Mouse (Mus musculus) neutrophil, adult 5-6 weeks (primary cell): ENCODE data around the gene Rnf227. TPM values are rescaled to one million over a fixed set of nuclear protein-coding genes. Genes with fewer than 3 reads are reported as not detected.

Experiments
- ATAC-seq: fragments of 151-379, 151-347 bp; 2 replicates; pipeline ENCODE4 v1.8.0; 2017; ENCODE audit warnings: mild to moderate bottlenecking, moderate TSS enrichment; ENCODE audit not compliant: insufficient number of reproducible peaks, poor library complexity, low FRiP score, severe bottlenecking; ENCODE audit errors: extremely low read depth
- total RNA-seq: library from RNA; stranded (forward); fragments of 200-1000 nt; gene quantifications from 2 replicates; pipeline ENCODE4 v1.2.3, GENCODE M21; 2017

Gene Rnf227
- total RNA-seq, 1 experiment from 2014 or later: 0.93 TPM

DNA sequence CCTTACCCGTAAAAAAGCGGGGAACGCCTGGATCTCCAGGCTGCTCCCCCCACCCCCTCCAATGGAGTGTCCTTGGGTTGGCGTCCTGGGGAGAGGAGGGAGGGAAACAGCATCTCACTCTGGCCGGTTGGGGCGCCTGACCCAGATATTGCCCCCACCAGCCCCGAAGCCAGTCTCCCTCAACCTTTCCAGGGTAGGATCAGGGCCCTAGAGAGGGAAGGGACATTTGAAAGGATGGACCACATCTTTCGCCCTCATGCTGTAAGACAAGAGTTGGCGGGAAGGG is 13.2 kb upstream of the Rnf227 start:
- no peak for ATAC-seq

DNA sequence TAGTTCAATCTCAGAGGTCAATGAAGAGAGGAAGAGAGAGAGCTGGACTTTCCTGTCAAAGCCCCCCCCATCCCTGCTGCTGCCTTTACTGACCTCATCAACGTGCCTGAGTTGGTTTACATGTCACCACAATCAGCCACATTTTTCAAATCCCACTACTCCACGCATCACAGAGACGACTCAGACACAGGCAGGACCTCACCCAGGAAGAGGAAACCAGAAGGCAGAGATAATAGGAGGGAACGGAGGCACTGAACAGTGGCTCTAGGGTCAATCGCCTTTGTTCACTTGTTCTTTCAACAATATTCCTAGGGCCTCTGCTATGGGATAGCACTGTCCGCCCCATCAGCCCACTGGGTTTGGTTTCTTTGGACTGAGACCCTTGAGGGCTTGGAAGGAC is 12.6 kb upstream of the Rnf227 start:
- no peak for ATAC-seq

DNA sequence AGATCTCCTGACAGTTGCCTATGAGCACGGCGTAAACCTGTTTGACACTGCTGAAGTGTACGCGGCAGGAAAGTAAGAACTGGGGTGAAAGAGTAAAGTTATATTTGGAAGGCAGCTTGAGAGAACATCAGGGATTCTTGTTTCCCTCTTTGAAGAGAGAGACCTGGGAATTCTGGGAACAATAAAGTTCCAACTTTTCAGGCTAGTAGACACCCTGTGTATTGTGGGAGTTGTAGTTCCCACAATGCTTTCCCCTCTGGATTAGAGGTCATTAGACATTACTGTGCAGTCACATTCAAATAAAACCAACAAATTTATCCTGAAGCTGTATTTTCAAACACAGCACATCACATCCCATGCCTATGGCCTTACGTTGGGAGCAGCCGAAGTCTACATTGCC is 11.7 kb upstream of the Rnf227 start:
- ATAC-seq: no peak

DNA sequence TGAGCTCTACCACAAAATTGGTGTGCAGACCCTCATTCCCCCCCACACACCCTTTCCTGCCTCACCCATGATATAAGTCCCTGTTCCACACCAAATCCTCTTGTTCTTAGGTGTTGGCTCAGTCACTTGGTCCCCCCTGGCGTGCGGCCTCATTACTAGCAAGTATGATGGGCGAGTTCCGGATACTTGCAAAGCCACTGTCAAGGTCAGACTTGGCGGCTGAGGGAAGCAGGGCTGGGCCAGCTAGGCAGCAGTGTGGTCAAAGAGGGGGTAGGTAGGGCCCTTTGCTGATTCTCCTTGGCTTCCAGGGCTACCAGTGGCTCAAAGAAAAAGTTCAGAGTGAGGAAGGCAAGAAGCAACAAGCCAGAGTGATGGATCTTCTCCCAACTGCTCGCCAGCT is 9.1 kb upstream of the Rnf227 start:
- no peak for ATAC-seq

DNA sequence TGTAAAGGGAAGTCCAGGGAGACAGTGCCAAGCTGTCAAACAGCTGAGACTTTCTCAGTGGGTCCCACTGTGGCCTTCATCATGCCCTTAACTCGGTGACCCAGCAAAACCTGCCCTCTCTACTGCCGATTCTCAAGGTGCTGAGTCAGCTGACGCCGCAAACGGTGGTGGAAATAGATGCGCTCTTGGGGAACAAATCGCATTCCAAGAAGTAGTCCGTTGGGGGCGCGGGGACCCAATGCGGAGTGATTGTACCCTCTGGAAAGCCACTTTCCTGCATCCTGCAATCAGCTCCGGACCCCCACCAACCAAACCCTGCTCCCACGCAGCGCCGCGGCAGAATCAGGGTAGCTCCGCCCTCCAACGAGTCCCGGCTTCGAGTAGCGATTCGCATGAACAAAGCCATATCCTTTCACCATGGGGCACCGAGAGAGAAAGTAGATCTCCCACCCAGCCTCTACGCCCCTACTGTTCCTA is 8.3 kb upstream of the Rnf227 start:
- ATAC-seq: peak; percentile 69

DNA sequence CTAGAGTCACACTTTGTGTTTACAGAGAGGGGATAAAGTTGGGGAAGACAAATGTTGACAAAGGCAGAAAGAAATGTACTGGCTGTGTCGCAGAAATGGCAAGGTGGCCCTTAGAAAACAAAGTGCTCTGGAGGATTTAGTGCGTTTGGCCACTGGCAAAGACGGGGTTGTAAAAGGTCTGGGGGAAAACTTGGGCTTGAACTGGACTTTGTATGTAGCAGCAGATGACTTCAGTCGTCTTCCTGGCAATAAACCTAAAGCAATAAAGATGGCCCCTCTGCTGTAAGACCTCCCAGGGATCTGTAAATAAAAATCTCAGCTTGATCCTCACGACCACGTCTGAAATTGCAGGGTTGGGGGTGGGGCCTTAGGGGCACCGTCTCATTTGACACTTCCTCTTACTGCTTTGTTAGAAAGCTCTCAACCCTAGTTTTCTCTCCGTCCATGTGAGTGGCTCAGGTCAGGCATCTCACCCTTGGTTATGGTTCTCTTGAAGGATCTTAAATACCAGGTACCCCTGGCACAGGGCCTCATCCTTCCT is 7.5 kb upstream of the Rnf227 start:
- no peak for ATAC-seq

DNA sequence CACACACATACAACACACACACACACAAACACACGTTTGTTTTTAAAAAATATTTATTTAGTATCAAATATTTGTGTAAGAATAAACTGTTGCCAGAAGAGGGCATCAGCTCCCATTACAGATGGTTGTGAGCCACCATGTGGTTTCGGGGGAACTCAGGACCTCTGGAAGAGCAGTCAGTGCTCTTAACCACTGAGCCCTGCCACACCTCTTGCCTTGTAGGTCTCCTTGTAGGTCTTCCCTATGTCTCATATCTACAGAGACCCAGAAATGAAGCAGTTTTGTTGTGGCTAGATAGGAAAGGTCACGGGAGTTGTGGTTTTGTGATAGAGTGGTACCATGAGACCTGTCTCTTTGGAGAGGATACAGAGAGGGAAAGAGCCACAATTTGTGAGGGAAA is 6.3 kb upstream of the Rnf227 start:
- ATAC-seq: no peak

DNA sequence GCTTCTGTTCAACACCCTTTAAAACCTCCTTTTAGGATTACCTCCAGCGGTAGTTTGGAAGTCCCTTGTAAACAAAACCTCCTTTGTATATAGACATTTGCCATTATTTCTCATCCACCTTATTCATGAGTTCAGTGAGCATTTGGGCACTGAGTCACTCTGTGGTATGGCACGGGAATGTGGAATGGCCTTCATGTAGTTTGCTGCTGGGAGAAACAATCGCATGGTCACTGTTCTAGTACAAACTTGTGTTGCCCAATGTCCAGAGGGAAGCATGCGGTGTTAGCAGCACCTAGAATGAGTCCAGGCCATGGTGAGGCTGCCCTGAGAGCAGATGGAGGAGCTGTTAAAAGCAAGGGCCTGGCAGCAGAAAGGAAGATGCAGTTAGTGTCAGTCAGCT is 5.5 kb upstream of the Rnf227 start:
- ATAC-seq: no peak

DNA sequence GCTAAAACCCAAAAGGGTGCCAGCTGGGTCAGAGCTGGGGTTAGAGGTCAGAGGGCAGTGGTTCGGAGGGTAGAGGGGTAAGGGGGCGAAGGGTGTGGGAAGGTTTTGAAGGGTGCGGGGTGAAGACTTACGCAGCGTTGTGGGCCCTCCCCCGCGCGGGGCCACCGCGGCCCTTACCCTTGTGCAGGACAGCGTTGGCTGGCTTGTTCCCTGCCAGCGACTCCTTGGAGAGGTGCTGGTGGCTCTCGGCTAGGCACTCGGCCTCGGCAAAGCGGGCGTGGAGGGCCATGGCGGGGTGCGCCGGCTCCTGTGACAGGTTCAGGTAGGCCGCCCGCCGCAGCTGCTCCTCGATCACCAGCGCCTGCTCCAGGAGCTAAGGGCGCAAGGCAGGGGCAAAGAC is 6.2 kb downstream of the Rnf227 start:
- no peak for ATAC-seq

DNA sequence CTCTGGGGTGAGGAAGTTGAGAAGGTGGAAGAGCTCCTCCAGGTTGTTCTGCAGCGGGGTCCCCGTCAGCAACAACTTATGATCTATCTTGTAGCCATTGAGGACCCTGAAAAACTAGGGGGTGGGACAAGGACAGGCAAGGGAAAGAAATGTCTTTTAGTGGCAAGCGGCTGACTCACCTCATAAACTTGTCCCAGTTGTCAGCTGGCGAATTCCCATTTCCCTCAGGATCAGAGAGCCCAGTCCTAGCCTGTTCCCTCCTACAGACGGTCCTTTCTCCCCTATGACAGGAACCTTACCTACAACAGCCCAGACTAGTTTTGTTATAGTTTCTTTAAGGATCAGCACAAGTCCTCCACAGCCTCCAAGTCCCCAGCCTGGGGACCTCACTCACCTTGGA is 16.3 kb downstream of the Rnf227 start:
- no peak for ATAC-seq

DNA sequence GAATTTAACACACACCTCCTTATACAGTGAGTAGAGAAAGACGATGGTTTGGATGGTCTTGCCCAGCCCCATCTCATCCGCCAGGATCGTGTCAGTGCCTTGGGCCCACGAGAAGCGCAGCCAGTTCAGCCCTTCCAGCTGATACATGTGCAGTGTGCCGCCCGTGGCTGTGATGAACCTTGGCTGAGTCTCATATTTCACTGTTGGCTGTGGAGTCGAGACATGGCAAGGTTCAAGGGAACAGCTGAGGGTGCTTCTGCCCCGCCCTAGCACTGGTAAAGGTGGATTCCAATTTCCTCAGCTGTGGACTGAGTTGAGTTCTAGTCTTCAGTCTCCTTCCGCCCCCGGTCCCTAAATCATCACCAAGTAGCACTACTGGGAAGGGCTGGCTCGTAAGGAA is 17.4 kb downstream of the Rnf227 start:
- ATAC-seq: no peak

DNA sequence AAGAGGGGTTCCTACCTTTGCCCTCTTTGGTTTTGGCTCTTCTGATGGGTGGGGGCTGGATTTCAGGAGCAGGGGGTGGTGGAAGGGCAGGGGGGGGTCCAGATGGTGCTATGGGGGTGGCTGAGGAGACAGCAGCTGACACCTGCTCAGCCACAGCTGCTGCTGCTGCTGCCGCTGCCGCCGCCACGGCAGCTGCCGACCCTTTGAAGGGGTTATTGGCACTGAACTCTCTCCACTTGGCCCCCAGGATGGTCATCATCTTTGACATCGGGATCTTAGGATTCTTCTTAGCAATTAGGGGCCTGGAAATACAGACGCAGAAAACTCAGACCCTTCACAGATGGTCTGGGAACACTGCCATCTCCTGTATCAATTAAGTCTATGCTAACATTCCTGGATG is 21.8 kb downstream of the Rnf227 start:
- no peak for ATAC-seq

DNA sequence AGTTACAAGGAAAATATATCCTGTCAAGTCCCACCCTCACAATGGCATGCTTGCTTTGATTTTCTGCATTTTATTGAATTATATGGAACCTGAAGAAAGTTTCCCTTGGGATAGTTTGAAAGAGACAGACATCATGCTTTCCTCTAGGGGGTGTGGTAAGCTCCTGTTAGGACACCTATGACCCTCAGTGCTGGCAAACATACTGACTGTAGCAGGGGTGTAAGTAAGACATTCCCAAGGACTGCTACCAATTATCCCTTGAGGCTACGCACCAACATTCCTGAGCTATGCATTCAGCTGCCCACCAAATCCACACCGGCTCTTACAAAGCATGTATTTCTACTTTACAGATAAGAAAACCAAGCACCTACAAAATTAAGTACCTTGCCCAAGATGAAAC is 22.2 kb downstream of the Rnf227 start:
- ATAC-seq: no peak

DNA sequence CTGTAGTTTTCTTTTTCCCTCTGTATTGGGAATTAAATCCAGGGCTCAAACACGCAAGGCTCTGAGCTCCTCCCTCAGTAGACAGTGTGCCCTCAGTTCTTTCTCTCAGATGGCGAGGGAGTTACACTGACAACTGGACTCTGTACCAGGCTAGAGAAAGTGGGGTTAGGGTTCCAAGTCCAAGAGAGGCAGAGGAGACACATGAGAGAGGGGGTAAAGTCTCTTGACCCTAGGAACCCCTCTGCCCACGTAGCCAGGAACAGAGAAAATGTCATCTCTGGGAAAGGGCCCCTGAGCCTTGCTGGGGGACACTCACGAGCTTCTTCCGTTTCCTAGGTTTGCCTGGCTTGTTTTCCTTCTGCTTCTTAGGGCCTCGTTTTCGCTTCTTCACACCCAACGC is 24.1 kb downstream of the Rnf227 start:
- ATAC-seq: no peak

DNA sequence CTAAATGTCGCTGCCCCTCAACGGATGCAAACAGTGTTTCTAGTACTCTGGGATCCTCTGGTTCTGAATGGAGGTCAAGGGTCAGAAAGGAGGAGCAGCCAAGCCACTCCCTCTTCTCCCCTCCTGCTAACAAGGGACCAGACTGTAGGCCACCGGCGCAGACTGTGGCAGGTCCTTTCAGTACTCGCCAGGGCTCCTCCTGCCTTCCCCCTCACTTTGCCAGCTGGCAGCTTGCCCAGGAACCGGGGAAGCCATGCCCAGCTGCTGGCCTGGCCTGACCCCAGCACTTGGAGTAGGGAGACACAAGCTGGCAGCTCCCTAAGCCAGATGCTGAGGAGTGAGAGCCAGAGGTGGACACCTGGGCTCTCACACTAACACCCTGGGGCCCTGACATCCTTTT is 24.6 kb downstream of the Rnf227 start:
- ATAC-seq: no peak

DNA sequence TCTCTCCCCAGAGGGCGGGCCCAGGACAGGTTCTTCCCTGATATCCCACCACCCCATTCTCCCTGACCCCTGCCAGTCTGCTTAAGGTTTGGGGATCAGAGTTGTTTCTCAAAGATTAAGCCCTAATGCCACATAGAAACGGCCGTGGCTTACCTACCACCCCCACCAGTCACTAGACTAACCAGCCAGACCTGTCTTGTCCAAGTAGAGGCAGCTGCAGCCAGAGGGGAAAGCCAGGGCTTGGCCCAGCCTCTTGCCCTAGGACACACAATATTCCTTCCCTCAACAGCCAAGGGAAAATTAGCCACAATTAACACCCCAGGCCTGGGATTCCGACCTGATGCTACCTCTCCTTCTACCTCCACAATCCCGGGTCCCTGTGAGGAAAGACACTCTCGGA is 25.5 kb downstream of the Rnf227 start:
- no peak for ATAC-seq

DNA sequence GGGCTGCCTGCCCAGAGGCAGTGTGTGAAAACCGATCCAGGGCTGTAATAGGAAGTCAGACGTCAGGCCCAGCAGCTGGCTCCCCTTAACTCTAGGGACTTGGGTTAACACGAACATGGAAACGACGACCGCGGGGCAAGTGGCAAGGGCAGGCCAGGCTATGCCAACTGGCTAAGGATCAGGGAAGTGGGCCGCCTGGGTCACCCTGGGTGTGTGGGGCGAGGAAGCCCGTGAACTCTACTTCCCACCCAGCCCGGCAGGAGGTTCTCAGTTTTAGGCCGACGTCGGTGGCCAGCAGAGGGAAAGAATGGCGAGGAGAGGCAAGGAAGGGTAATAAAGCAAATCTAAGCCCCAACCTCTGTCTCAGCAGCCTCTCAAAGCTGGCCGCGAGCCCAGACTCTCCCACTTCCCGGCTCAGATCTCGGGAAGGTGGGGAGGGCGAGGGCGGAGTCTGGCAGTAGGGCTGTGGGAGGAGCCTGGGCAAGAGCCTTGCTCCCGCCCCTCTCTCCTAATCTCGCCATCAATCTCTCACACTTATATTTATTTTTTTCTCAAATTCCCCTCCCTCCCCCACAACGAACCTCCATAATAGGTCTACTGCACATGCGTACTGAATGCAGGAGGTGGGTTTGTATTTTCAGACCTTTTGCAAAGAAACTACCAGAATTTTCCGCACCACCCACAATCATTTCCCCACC is 26.0 kb downstream of the Rnf227 start:
- ATAC-seq: peak; percentile 60

DNA sequence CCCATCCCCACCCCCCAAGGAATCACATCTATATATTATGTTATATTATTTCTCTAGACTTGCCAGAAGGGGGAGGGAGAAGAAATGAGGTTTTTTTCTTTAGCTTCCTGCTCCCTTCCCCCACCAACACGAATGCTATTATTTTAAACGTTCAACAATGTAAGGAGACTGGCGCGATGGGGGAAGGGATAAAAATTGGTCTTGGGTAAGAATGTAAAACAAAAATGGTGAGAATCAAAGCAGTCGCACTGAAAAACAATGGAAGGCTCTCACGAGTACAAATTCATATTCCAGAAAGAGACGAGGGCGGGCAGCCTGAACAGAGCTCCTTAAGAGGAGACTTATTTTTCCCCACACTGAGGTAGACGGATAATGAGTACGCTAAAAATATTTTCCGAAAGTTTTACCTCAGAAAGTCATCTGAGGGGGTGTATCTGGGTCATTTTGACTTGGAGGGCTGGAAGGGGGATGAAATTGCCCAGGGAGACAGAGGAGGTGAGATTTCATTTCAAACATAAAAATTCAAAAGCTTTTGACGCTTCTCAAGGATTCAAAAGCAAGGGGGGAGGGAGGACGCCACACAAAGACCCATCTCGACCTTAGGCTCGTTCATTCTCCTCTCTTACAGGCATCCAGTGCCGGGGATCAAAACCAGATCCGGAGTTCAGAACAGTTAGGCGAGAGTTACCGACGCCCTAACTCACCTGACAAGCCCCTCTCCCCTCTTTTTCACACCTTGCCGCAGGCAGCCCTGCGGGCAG is 26.8 kb downstream of the Rnf227 start:
- no peak; the same call in 1 of the 2 replicates for ATAC-seq

DNA sequence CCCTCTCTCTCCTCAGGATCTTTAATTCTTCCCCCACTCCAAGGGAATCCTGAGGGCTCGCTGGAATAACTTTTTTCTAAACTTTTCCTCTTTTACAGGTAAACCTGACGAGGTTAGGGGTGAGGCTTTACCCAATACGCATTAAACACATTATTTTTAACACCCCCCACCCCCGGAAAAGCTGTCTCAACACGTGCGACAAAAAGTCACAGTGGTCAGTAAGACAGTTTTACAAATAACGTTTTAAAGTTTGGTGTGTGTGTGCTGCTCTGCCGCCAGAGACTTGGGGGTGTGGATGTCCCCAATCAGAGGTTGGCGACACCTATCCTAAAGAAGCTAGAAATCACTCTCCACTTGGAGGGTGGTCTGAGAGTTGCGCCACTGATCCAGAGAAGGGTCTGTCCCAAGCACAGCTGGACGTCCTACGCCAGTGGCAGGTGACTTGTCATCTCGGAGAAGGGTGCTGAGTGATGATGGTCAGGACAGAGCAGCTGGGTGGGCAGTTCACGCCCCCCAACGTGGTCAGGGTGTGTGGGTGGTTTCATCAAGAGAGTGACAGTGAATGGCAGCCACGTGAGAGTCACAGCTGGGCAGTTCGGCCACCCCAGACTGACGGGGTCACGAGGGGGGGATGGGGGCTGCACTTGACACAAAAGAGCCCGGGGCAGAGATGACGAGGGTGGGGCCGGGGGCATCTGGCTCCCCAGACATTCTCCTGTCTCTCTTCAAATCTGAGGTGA is 27.5 kb downstream of the Rnf227 start:
- ATAC-seq: 0 out of 2 replicates have a peak, but pooled peaks have one; percentile 9
